Mouse (Mus musculus) fat pad, adult 2 months (tissue): ENCODE measurements around the gene Cox8c.

Experiments used
- DNase-seq: peaks from one replicate; pipeline ENCODE4 v3.0.0-alpha.2; 2011; ENCODE audit warnings: low read depth, low spot score; ENCODE audit errors: extremely low read depth

Cox8c gene

GRCm38 (mm10) chr12:102899091-102899490 is at the start of gene Cox8c:
TSS of gene Cox8c (plus strand) at chr12:102899316.
- no peak for DNase-seq

GRCm38 (mm10) chr12:102860806-102861205 is 38.3 kb upstream of the Cox8c start:
- no peak for DNase-seq

GRCm38 (mm10) chr12:102869802-102870201 is 29.3 kb upstream of the Cox8c start:
- DNase-seq, result no peak

- no peak for DNase-seq
Measured at GRCm38 (mm10) chr12:102870527-102870926, 28.6 kb upstream of the Cox8c start.

GRCm38 (mm10) chr12:102877301-102878030 is 21.6 kb upstream of the Cox8c start:
- no peak for DNase-seq

GRCm38 (mm10) chr12:102878031-102878823 is 20.9 kb upstream of the Cox8c start, which contains the start of gene Btbd7:
TSS of gene Btbd7 (minus strand) at chr12:102878471.
- DNase-seq, result no peak

- DNase-seq, result no peak
Measured at GRCm38 (mm10) chr12:102878901-102879300, 20.2 kb upstream of the Cox8c start.

GRCm38 (mm10) chr12:102885735-102886134 is 13.4 kb upstream of the Cox8c start:
- DNase-seq, result no peak

GRCm38 (mm10) chr12:102887366-102887765 is 11.8 kb upstream of the Cox8c start:
- no peak for DNase-seq

- no peak for DNase-seq
Measured at GRCm38 (mm10) chr12:102888568-102888967, 10.5 kb upstream of the Cox8c start.

- no peak for DNase-seq
Measured at GRCm38 (mm10) chr12:102908191-102908590, 9.1 kb downstream of the Cox8c start.

GRCm38 (mm10) chr12:102916073-102916472 is 17.0 kb downstream of the Cox8c start:
- DNase-seq, result no peak

- no peak for DNase-seq
Measured at GRCm38 (mm10) chr12:102929764-102930163, 30.6 kb downstream of the Cox8c start.

- no peak for DNase-seq
Measured at GRCm38 (mm10) chr12:102930335-102930734, 31.2 kb downstream of the Cox8c start.

GRCm38 (mm10) chr12:102930789-102931188 is 31.7 kb downstream of the Cox8c start:
- DNase-seq, result no peak

- no peak for DNase-seq
Measured at GRCm38 (mm10) chr12:102935892-102936291, 36.8 kb downstream of the Cox8c start.

GRCm38 (mm10) chr12:102945571-102945970 is 46.5 kb downstream of the Cox8c start:
- DNase-seq, result no peak

- no peak for DNase-seq
Measured at GRCm38 (mm10) chr12:102947826-102948225, 48.7 kb downstream of the Cox8c start.

- DNase-seq, result no peak
Measured at GRCm38 (mm10) chr12:102948778-102949394, 49.8 kb downstream of the Cox8c start, which contains the start of gene Unc79. TSS of gene Unc79 (plus strand) at chr12:102948859.

- no peak for DNase-seq
Measured at GRCm38 (mm10) chr12:102949395-102950208, 50.5 kb downstream of the Cox8c start.
